Comparison of ENCODE assay signal across 10 mouse cellular contexts in genomic region chr7:43452609-43453008, GRCm38 (mm10). TPM values are rescaled to one million over a fixed set of nuclear protein-coding genes. Genes with fewer than 3 reads are reported as not detected.
DNase-seq lines count a peak whose midpoint lies in the region; ATAC-seq and TF ChIP-seq lines count a peak whose summit lies in the region.
"Had no signal": no experiment of that assay in that cellular context is flagged by ENCODE, and none has a peak within 500 bp of the region (broad histone marks: within the 10 kb centered on the region; RNA-seq: fewer than 3 reads in every experiment).

No protein-coding gene starts in this region.

- 44% methylated on average over 4 of the region's 4 CpGs for WGBS in kidney, adult 2 months

- ATAC-seq in activated CD4-positive, CD25-positive, alpha-beta regulatory T cell, adult 4 months, result peak; percentile 43

- no peak for TF ChIP-seq POLR2A in kidney, adult 2 months (IDR thresholded peaks at IDR 0.05; ENCODE audit: low read depth, low read length)

- peaks cover 1% of the 10 kb centered on the region; the same call in 1 of the 2 replicates for H3K36me3 ChIP-seq in kidney, adult 2 months (ENCODE audit: control insufficient read depth, insufficient read depth, low read length)

- DNase-seq in kidney, adult 2 months, result no peak
- DNase-seq in kidney, adult 18-20 months, result no peak
- peak; percentile 47 for DNase-seq in CD4-positive, CD25-positive, alpha-beta regulatory T cell, adult 2 months (ENCODE audit: low read depth, low spot score)
- peak; percentile 28 for DNase-seq in lung, postnatal 14 days
- DNase-seq in frontal cortex, adult 2 months (ENCODE audit: extremely low spot score in 1 of 2, low spot score in 1 of 2), result no peak
- no peak for DNase-seq in right cerebral cortex, postnatal 4 days
- DNase-seq in cerebellum, postnatal 36 days, result no peak

- H3K27ac ChIP-seq in kidney, adult 2 months (ENCODE audit: insufficient read depth, low read depth, low read length), result peak overlapping the region; percentile 52; the same call in 1 of the 2 replicates
- H3K27ac ChIP-seq: limb, embryonic 15.5 days had no signal

- no peaks in the 10 kb centered on the region for H3K27me3 ChIP-seq in kidney, adult 2 months (replicated peaks; ENCODE audit: control insufficient read depth, insufficient read depth, low read length)
- H3K27me3 ChIP-seq: limb, embryonic 15.5 days had no signal

- peaks cover 35% of the 10 kb centered on the region for H3K4me1 ChIP-seq in kidney, adult 2 months (ENCODE audit: control insufficient read depth, insufficient read depth, low read length)

- no peak overlapping the region for H3K4me3 ChIP-seq in kidney, adult 2 months (ENCODE audit: insufficient read depth, low read depth, low read length)
- H3K4me3 ChIP-seq: limb, embryonic 15.5 days had no signal

- no peak; the same call in 1 of the 2 replicates for TF ChIP-seq CTCF in kidney, adult 2 months (conservative IDR thresholded peaks at IDR 0.05; ENCODE audit: insufficient read depth, insufficient read length, low read depth, low read length)

RNA-seq across cellular contexts. Expression of gene Gm45233, which starts 8.7 kb away (rescaled TPM):
- 1.8 and 3.6 TPM in 2 replicates for polyA plus RNA-seq in kidney, adult 2 months (2012; rRNA removed)
- not detected for polyA plus RNA-seq in activated CD4-positive, CD25-positive, alpha-beta regulatory T cell, adult 4 months (2017; shearing (Covaris generic))
- 2.5 and 2.6 TPM in 2 replicates for polyA plus RNA-seq in frontal cortex, adult 2 months (2012; rRNA removed)
- polyA plus RNA-seq: heart, embryonic 14.5 days had no signal

RNA-seq across cellular contexts. Expression of gene Etfb, which starts 8.7 kb away (rescaled TPM):
- polyA plus RNA-seq in kidney, adult 2 months (2012; rRNA removed), result 477 and 614 TPM in 2 replicates
- polyA plus RNA-seq in activated CD4-positive, CD25-positive, alpha-beta regulatory T cell, adult 4 months (2017; shearing (Covaris generic)), result 100 to 1,000 TPM; 235 to 271 TPM
- 80.7 and 97.8 TPM in 2 replicates for polyA plus RNA-seq in frontal cortex, adult 2 months (2012; rRNA removed)

RNA-seq across cellular contexts. Expression of gene Vsig10l, which starts 10.3 kb away (rescaled TPM):
- polyA plus RNA-seq in kidney, adult 2 months (2012; rRNA removed), result 5.9 and 6.7 TPM in 2 replicates
- polyA plus RNA-seq in activated CD4-positive, CD25-positive, alpha-beta regulatory T cell, adult 4 months (2017; shearing (Covaris generic)), result 1 to 10 TPM; 1.2 to 4.3 TPM
- 5.2 TPM in 2 replicates for polyA plus RNA-seq in frontal cortex, adult 2 months (2012; rRNA removed)

RNA-seq across cellular contexts. Expression of gene Cldnd2, which starts 12.0 kb away (rescaled TPM):
- 0.33 TPM in 1 of 2 replicates, not detected in the other for polyA plus RNA-seq in kidney, adult 2 months (2012; rRNA removed)
- polyA plus RNA-seq in activated CD4-positive, CD25-positive, alpha-beta regulatory T cell, adult 4 months (2017; shearing (Covaris generic)), result 1 to 10 TPM in 1 of 2 experiments, not detected in 1; 1.4 TPM
- not detected in 2 replicates for polyA plus RNA-seq in frontal cortex, adult 2 months (2012; rRNA removed)
- polyA plus RNA-seq: heart, embryonic 14.5 days; limb, embryonic 15.5 days had no signal

RNA-seq across cellular contexts. Expression of gene Nkg7, which starts 15.7 kb away (rescaled TPM):
- polyA plus RNA-seq in kidney, adult 2 months (2012; rRNA removed), result 2.0 and 8.4 TPM in 2 replicates
- polyA plus RNA-seq in activated CD4-positive, CD25-positive, alpha-beta regulatory T cell, adult 4 months (2017; shearing (Covaris generic)), result 100 to 1,000 TPM; 381 to 402 TPM
- 0.20 and 0.21 TPM in 2 replicates for polyA plus RNA-seq in frontal cortex, adult 2 months (2012; rRNA removed)

Comparison
In these comparisons a context has a peak if more than half of its experiments do, and no peak if none do; other contexts are left out.
1. DNase-seq: peak in CD4-positive, CD25-positive, alpha-beta regulatory T cell, adult 2 months (single experiment) and lung, postnatal 14 days (single experiment); none in kidney, adult 2 months (single experiment), kidney, adult 18-20 months (single experiment), frontal cortex, adult 2 months (0 of 2), right cerebral cortex, postnatal 4 days (single experiment) and cerebellum, postnatal 36 days (0 of 2).